Mouse (Mus musculus) kidney, embryonic 14.5 days (tissue): ENCODE data around the gene Dhx36. TPM values are rescaled to one million over a fixed set of nuclear protein-coding genes. Genes with fewer than 3 reads are reported as not detected.
A peak's percentile ranks its signal among the peaks of the same experiment; 100 is the strongest.

Experiments used
- ATAC-seq: fragments of 200-750 bp; cut with Nextera tagmentation; 2 replicates; pipeline ENCODE4 v1.8.0; 2017; ENCODE audit warnings: moderate number of reproducible peaks, mild to moderate bottlenecking, moderate TSS enrichment, moderate library complexity; ENCODE audit not compliant: low FRiP score, low TSS enrichment
- H3K27ac ChIP-seq: fragments of 300-500 bp; sonication (generic); 2 replicates; pipeline ENCODE4 v1.5.1; 2014; ENCODE audit warnings: low read depth, mild to moderate bottlenecking, low read length, moderate library complexity, mixed read lengths
- H3K27me3 ChIP-seq: fragments of 300-500 bp; sonication (generic); 2 replicates; pipeline ENCODE4 v1.6.1; 2014; ENCODE audit warnings: mild to moderate bottlenecking, low read length; ENCODE audit not compliant: control insufficient read depth, insufficient read depth
- H3K36me3 ChIP-seq: fragments of 300-500 bp; sonication (generic); 2 replicates; pipeline ENCODE4 v1.6.1; 2014; ENCODE audit warnings: low read length, mixed read lengths; ENCODE audit not compliant: control insufficient read depth, insufficient read depth
- H3K4me1 ChIP-seq: fragments of 300-500 bp; sonication (generic); 2 replicates; pipeline ENCODE4 v1.6.1; 2014; ENCODE audit warnings: low read length, mixed read lengths; ENCODE audit not compliant: control insufficient read depth, insufficient read depth
- H3K4me2 ChIP-seq: fragments of 300-500 bp; sonication (generic); replicated peaks from 2 replicates; pipeline ENCODE4 v1.6.1; 2014; ENCODE audit warnings: low read depth, mild to moderate bottlenecking, low read length
- H3K4me3 ChIP-seq: fragments of 300-500 bp; sonication (generic); 2 replicates; pipeline ENCODE4 v1.5.1; 2014; ENCODE audit warnings: mild to moderate bottlenecking, low read length
- H3K9ac ChIP-seq: fragments of 300-500 bp; sonication (generic); 2 replicates; pipeline ENCODE4 v1.6.1; 2014; ENCODE audit warnings: low read depth, mild to moderate bottlenecking, low read length, moderate library complexity
- H3K9me3 ChIP-seq: fragments of 300-500 bp; sonication (generic); 2 replicates; pipeline ENCODE4 v1.6.1; 2016; ENCODE audit warnings: low read length; ENCODE audit not compliant: control insufficient read depth
- WGBS: fragments of 180-500 bp; shearing (Covaris S2); extraction: QIAGEN DNeasy Blood & Tissue Kit; methylation state at CpG from one replicate; pipeline ENCODE4 v1.1.7; 2014; 5-methylcytosine and 5-hydroxymethylcytosine counted together
- polyA plus RNA-seq: library from polyadenylated mRNA; unstranded; fragments of >200 nt; fragmentation: Nextera tagmentation; extraction: Ambion mirVana; gene quantifications from 2 replicates; pipeline ENCODE4 v1.2.1, GENCODE M21; 2014

Gene Dhx36
- 44.1 and 45.0 TPM in 2 replicates for polyA plus RNA-seq

DNA sequence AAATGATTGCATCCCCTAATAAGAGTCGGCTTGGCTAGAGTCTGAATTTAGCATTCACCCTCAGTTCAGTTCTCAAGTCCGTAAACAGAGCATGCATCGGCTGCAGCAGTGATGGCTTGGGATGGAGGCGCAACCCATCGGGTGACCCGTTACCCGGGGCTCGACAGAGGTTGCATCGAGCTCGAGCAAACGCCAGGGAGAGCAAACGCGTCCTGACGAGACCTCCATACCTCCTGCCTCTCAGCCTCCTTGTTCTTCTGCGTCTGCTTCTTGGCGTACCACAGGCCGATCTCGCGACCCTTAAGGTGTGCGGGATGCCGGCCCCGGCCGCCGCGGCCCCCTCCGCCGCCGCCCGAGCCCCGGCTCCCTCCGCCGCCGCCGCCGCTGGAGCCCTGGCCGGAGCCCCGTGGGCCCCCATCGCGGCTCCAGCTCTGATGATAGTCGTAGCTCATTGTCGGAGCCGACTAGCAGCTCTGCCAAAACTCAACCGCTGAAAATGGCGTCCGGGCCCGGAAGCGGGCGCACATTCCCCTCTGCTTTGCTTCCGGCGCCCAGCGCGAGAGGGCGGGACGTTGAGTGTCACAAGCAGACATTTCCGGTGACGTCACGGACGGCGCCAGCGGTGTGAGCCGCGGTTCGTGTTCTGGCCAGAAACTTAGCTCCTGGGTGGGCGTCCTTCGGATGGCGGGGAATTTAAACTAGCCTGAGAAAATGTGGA lies at the start of gene Dhx36:
Gene Dhx36 (minus strand): TSS at position 517 of the 718 bp plus-strand sequence.
- under 1% methylated on average over 66 of the region's 66 CpGs for WGBS

DNA sequence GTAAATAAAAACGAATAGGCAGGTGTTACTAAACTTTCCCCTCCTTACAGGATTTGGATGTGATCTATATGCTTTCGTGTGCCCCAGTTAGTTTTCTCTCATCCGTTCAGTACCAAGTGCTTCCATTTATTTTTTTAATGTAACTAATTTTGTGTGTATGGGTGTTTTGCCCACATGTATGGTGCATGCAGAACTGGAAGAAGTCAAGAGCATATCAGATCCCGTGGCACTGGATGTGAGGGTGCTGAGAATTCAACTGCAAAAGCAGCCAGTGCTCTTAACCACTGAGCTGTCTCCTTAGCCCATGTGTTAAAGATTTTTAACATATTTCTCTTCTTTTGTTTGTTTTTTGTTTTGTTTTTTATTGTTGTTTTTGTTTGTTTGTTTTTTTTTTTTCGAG lies 20.8 kb upstream of the Dhx36 start:
- no peak for ATAC-seq
- 76% methylated on average over 5 of the region's 5 CpGs for WGBS

More for the DNA sequence above, at the start of gene Dhx36:
- Histone ChIP-seq H3K9ac (peak within 1 kb of the TSS; percentile 93), H3K27ac (peak within 1 kb of the TSS; percentile 91), H3K36me3 (peaks cover under 1% of the 10 kb centered on the region), H3K4me1 (peaks cover 7% of the 10 kb centered on the region), H3K9me3 (no peaks in the 10 kb centered on the region), H3K4me3 (peak within 1 kb of the TSS; percentile 92), H3K27me3 (no peaks in the 10 kb centered on the region), H3K4me2 (peak within 1 kb of the TSS; percentile 57)
- peak; percentile 99 for ATAC-seq

DNA sequence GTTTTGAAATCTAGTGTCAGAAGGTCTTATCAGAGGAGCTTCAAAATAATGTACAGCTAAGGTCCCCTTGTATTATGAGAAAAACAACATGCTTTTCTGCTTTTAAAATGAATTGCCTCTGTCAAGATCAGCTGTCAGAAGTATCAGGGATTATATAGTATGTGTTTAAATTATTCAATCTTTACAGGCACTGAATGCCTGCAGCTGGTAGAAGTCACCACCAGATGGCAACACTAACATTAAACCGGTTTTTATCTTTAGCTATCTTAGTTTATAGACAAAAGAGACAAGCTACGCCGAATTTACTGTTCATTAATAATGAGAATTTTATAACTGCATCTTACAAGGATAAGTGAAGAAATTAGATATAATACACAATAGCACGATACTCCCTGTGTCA lies 20.4 kb upstream of the Dhx36 start:
- H3K27me3 ChIP-seq = no peaks in the 10 kb centered on the region
- H3K9ac ChIP-seq = no peak overlapping the region
- H3K4me1 ChIP-seq = no peaks in the 10 kb centered on the region
- no peak overlapping the region for H3K27ac ChIP-seq
- no peaks in the 10 kb centered on the region for H3K36me3 ChIP-seq
- H3K4me2 ChIP-seq = no peak overlapping the region
- no peak overlapping the region for H3K4me3 ChIP-seq
- WGBS = 49% methylated on average over 4 of the region's 4 CpGs
- no peaks in the 10 kb centered on the region for H3K9me3 ChIP-seq
- ATAC-seq = no peak

More for the DNA sequence above, 20.8 kb upstream of the Dhx36 start:
- Histone ChIP-seq H3K4me3 (no peak overlapping the region), H3K4me2 (no peak overlapping the region), H3K9ac (no peak overlapping the region), H3K36me3 (no peaks in the 10 kb centered on the region), H3K9me3 (no peaks in the 10 kb centered on the region), H3K27ac (no peak overlapping the region), H3K4me1 (no peaks in the 10 kb centered on the region), H3K27me3 (no peaks in the 10 kb centered on the region)

DNA sequence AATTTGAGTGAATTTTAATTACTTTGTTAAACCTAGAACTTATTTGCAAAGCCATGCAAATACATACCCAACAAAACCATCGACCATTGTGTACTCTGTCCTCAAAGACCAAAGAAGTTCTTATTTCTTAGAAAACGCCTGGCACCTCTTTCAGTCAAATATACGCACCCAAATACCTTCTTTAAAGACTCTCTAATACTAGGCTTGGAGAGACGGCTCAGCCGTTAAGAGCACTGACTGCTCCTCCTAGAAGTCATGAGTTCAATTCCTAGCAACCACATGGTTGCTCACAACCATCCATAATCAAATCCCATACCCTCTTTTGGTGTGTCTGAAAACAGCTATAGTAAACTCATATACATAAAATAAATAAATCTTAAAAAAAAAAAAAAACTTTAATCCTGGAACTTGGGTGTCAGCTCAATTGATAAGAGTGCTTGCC lies 423 bp upstream of the Dhx36 start:
- Histone ChIP-seq H3K9me3 (no peaks in the 10 kb centered on the region), H3K27ac (no peak overlapping the region), H3K36me3 (no peaks in the 10 kb centered on the region), H3K4me2 (peak overlapping the region; percentile 49), H3K4me3 (peak overlapping the region; percentile 92), H3K9ac (peak overlapping the region; percentile 93; the same call in 1 of the 2 replicates), H3K4me1 (peaks cover 7% of the 10 kb centered on the region), H3K27me3 (no peaks in the 10 kb centered on the region)
- 50% methylated on average over 5 of the region's 5 CpGs for WGBS
- ATAC-seq = peak; percentile 20; the same call in 1 of the 2 replicates

DNA sequence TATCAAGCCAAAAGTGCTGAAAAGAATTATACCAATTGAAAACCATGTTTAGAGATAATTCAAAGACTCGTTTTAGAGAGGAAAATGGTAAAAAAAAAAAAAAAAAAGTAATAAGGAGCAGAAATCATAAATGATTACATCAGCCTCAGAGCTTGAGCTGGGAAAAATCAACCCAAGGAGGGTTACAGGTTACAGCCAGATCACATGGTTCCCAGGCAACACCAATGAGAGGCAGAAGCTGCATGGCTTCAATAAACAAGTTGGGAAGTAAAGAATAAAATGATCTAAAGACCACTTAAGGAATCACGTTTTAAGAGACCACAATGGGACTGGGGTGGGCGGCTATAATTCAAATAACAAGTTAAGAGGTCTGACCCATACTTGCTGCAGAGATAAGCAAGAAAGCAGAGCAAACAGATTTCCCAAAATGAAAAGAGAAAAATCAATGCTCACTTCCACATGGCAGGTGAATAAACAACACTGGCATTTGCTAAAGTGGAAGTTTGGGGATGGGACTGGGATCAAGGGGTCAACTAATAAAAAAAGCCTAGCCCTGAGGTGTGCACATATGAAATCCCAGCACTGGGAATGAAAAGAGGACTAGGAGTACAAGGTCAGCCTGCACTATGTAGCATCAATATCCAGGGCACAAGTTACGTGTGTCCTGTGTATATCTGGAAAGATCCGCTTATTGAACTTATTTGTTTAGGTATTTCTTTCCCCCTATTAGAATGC lies 1.5 kb downstream of the Dhx36 start:
- WGBS = 74% methylated on average over 5 of the region's 5 CpGs
- Histone ChIP-seq H3K27ac (no peak overlapping the region), H3K9me3 (no peaks in the 10 kb centered on the region), H3K27me3 (no peaks in the 10 kb centered on the region), H3K36me3 (peaks cover 13% of the 10 kb centered on the region), H3K4me2 (peak overlapping the region; percentile 57), H3K9ac (peak overlapping the region; percentile 12), H3K4me3 (peak overlapping the region; percentile 92), H3K4me1 (peaks cover 7% of the 10 kb centered on the region)
- no peak for ATAC-seq

DNA sequence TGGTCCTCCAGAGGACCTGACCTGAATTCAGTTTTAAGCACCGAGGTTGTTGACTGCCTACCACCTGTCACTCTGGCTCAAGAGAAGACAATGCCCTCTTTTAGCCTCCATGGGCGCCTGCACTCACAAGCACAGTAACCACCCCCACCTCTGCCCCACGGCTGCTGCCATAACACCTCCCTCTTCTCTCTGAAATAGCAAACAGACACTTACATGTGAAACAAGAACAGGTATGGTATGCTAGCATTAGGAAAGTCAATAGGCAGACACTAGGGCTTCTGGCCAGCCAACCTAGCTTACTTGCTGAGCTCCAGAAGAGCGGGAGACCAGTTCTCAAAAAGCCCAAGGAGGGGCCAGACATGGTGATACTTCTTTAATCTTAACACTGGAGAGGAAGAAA lies 7.5 kb downstream of the Dhx36 start:
- Histone ChIP-seq H3K36me3 (peaks cover 55% of the 10 kb centered on the region), H3K27ac (no peak overlapping the region), H3K9me3 (no peaks in the 10 kb centered on the region), H3K4me1 (no peaks in the 10 kb centered on the region), H3K9ac (no peak overlapping the region), H3K27me3 (no peaks in the 10 kb centered on the region), H3K4me3 (no peak overlapping the region), H3K4me2 (no peak overlapping the region)
- WGBS = 89% methylated on average over 4 of the region's 4 CpGs
- ATAC-seq = no peak

DNA sequence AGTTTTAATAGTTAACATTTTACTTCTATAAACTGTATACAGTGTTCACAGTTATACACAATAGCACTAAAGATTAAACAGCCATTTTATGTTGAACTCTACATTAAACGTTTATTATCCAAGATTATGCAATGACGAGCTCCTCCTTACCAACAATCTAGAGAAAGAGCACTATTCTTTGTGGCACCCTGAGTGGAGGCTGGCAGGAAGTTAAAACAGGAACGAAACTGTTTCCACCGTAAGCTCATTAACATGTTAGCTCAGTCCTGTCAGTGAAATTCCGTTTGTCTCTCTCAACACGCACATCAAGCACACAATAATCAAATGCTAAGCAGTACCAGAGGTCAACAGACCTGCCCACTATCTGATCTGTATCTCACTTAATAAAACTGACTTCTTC lies 14.2 kb downstream of the Dhx36 start:
- no peak for ATAC-seq
- Histone ChIP-seq H3K9ac (no peak overlapping the region), H3K36me3 (peaks cover 73% of the 10 kb centered on the region), H3K27me3 (no peaks in the 10 kb centered on the region), H3K4me3 (no peak overlapping the region), H3K9me3 (no peaks in the 10 kb centered on the region), H3K4me2 (no peak overlapping the region), H3K27ac (no peak overlapping the region), H3K4me1 (no peaks in the 10 kb centered on the region)
- 86% methylated on average over 6 of the region's 6 CpGs for WGBS

DNA sequence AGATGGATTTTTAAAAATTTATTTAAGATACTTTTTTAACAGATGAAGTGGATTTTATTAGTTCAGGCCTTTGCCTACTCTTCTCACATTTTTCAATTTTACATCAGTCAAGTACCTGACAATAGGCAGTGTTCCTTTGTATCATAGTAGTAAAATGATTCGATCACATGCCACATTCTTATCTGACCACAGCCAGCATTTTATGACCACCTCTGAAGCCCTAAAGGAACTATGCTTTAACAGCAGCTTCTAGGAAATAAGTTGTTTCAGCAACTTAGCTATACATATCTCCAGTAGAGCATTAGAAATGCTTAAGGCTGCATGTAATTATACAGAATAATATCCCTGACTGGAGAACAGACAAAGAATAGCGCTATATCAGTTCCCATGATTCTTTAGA lies 22.5 kb downstream of the Dhx36 start:
- peaks cover 61% of the 10 kb centered on the region for H3K36me3 ChIP-seq
- no peaks in the 10 kb centered on the region for H3K9me3 ChIP-seq
- H3K9ac ChIP-seq = no peak overlapping the region
- no peaks in the 10 kb centered on the region for H3K27me3 ChIP-seq
- H3K4me3 ChIP-seq = no peak overlapping the region
- WGBS = 95% methylated on average over 2 of the region's 2 CpGs
- ATAC-seq = no peak
- no peak overlapping the region for H3K27ac ChIP-seq
- no peak overlapping the region for H3K4me2 ChIP-seq
- H3K4me1 ChIP-seq = no peaks in the 10 kb centered on the region

DNA sequence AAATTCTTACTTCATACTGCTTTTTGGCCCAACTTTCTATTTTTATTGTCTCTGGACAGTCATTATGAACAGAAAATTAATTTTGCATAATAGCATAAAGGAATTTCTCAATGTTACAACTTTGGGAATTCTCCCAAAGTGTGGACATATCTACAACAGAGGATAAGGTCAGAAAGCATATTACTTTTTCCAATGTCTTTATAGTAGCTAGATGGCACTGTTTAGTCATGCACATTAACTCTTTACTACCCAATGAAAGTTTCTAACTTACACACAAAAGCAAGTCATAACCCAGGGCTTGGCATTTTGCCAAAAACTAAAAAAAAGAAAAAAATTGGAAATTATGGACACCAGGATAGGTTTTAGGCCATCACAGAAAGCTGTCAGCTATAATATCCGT lies 36.6 kb downstream of the Dhx36 start:
- Histone ChIP-seq H3K4me2 (no peak overlapping the region), H3K27ac (no peak overlapping the region), H3K4me3 (no peak overlapping the region), H3K27me3 (no peaks in the 10 kb centered on the region), H3K4me1 (no peaks in the 10 kb centered on the region), H3K9me3 (no peaks in the 10 kb centered on the region), H3K36me3 (peaks cover 76% of the 10 kb centered on the region), H3K9ac (no peak overlapping the region)
- WGBS = 89% methylated on average over 1 of the region's 1 CpGs
- ATAC-seq = no peak
